Mouse (Mus musculus) granulocyte monocyte progenitor cell, adult 5-6 weeks (primary cell): Measurements from ENCODE around the gene Taf1b. TPM values are rescaled to one million over a fixed set of nuclear protein-coding genes. Genes with fewer than 3 reads are reported as not detected.
"Not testable (repeated sequence)": the region's sequence is repeated elsewhere in the genome, so short reads cannot be mapped to it uniquely, and the experiment has no call there.

Source experiments
- ATAC-seq: replicated peaks from 2 replicates; pipeline ENCODE4 v1.8.0; 2016; ENCODE audit warnings: mild to moderate bottlenecking, moderate TSS enrichment, inconsistent platforms; ENCODE audit not compliant: poor library complexity, severe bottlenecking
- total RNA-seq, 2 experiments: library from RNA; stranded (forward) in 1 of 2; stranded (reverse) in 1 of 2; fragments of 200-712, 200-1000 nt in 1 of 2; fragments of >200 nt in 1 of 2; fragmentation: Nextera tagmentation in 1 of 2; gene quantifications; 2 replicates each; pipeline ENCODE4 v1.2.3; 2014 to 2017

Taf1b gene
- total RNA-seq (2014; fragmentation: Nextera tagmentation) (21.4 and 28.4 TPM in 2 replicates), total RNA-seq (2017) (39.6 and 41.3 TPM in 2 replicates)

GRCm38 (mm10) chr12:24498150-24498840 lies at the start of gene Taf1b:
Taf1b (plus strand) TSS chr12:24498359.
- ATAC-seq: peak; percentile 94

- no peak for ATAC-seq
Measured at GRCm38 (mm10) chr12:24460406-24460805, 37.8 kb upstream of the Taf1b start.

- ATAC-seq: peak; percentile 95
Measured at GRCm38 (mm10) chr12:24462121-24462520, 36.0 kb upstream of the Taf1b start.

GRCm38 (mm10) chr12:24463490-24463889 lies 34.7 kb upstream of the Taf1b start:
- not testable (repeated sequence) for ATAC-seq

- no peak for ATAC-seq
Measured at GRCm38 (mm10) chr12:24468966-24469365, 29.2 kb upstream of the Taf1b start.

- peak; percentile 89 for ATAC-seq
Measured at GRCm38 (mm10) chr12:24470943-24471342, 27.2 kb upstream of the Taf1b start.

GRCm38 (mm10) chr12:24473221-24473620 lies 24.9 kb upstream of the Taf1b start:
- no peak for ATAC-seq

DNA sequence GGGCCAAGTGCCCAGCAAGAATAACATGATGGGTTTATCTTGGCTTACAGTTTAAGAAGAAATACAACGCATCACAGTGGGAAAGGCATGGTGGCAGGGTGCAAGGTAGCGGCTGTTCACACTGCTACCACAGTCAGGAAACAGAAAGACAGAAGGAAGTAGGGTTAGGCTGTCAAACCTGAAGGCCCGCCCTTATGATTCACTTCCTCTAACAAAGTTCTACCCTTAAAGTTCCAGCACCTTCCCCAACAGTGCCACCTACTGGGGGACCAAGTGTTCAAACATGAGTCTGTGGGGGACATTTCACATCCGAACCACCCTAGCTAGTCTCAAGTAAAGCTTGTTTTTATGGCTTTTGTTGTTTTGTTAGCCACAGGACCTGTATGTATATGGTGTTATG lies 13.2 kb upstream of the Taf1b start:
- peak; percentile 59; the same call in 1 of the 2 replicates for ATAC-seq

GRCm38 (mm10) chr12:24486882-24487281 lies 11.3 kb upstream of the Taf1b start:
- ATAC-seq: peak; percentile 59; the same call in 1 of the 2 replicates

DNA sequence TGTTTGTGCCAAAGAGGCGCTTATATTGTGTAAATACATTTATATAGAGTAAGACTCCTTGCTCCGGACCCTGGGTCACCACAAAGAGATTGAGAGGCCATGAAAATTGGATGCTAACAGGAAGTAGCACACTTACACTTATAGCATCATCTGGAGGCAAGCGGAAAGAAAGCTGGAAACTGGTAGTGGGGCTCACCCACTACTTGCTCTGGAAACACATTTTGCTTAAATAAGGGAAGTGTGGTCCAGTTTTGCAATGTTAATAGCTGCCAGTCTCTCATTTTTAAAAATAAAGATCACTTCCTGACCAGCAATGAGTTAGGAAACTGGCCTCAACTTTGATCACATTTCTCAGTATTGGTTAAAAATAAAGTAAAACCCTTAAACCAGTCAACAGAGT lies 5.7 kb upstream of the Taf1b start:
- ATAC-seq: peak; percentile 94

DNA sequence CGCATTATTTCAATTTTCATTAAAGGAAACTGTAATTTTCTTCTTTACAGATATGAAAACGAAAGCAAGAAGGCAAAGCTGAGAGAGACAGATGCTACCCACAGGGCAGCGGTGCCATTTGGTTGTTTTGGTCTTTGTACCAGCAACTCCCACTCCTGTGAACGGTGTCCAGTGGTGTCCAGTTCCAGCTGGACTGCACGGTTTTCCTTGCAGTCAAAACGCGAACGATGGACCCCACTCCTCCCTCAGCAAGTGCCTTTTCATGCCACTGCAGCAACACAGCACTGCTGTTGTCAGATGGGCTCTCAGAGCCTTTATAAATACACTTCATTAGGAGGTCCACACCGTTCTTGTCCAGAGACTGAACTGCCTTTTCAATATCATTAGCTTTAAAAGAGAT lies 5.1 kb upstream of the Taf1b start:
- peak; percentile 36 for ATAC-seq

- peak; percentile 41 for ATAC-seq
Measured at GRCm38 (mm10) chr12:24493412-24493811, 4.7 kb upstream of the Taf1b start.

DNA sequence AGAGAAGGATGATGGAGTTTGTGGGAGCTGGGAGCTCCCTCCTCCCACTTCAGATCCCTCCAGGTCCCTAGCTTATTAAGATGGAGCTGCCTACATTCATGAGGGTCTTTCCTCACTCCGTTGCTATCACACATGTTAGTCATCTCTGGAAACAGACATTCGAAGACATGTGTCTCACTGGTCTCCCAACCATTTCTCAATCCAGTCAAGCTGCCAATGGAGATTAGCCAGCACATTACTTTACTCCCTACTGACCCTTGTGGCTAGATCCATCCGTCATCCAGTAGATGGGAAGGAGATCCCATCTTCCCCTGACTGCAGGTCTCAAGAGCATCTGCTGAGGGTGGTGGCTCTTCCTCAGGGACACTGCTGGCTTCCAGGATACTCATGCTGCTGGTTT lies 3.4 kb upstream of the Taf1b start:
- not testable (repeated sequence) for ATAC-seq

GRCm38 (mm10) chr12:24498841-24499485 lies 804 bp downstream of the Taf1b start:
- not testable (repeated sequence) for ATAC-seq

DNA sequence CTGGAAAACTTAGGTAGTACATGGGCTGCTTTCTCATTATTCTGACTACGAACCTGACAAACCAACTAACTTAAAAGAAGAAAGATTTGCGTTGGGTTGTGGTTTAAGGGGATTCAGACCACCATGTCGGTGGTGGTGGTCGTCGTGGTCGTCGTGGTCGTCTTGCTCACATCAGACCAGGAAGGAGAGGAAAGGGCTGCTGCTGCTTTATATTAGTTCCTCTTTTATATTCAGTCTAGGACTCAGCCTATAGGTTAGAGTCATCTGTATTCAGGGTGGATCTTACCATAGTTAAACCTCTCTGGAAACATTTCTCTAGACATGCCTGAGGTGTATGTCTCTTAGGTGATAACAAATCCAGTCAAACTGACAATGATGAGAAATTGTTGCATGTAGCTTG lies 19.0 kb downstream of the Taf1b start:
- ATAC-seq: peak; percentile 72

DNA sequence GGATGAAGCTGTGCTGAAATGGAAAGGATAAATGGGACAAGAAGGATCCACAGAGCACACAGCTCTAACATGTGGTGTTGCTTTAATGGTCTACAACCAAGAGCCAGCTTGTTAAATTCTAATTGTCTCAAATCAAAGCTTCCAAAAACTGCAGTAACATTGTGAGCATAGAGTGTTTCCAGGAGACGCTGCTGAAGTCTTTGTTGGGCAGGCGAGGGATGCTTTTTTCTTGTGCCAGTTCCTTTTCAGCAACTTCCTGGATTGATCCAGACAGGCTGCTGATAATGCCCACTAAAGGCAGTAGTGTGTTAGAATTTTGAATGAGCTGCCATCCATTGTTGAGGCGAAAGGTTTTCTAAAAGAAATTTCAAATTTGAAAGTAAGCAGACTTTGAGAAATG lies 22.9 kb downstream of the Taf1b start:
- no peak for ATAC-seq

GRCm38 (mm10) chr12:24525065-24525464 lies 26.9 kb downstream of the Taf1b start:
- ATAC-seq: not testable (repeated sequence)

GRCm38 (mm10) chr12:24536390-24536789 lies 38.2 kb downstream of the Taf1b start:
- ATAC-seq: peak; percentile 65

DNA sequence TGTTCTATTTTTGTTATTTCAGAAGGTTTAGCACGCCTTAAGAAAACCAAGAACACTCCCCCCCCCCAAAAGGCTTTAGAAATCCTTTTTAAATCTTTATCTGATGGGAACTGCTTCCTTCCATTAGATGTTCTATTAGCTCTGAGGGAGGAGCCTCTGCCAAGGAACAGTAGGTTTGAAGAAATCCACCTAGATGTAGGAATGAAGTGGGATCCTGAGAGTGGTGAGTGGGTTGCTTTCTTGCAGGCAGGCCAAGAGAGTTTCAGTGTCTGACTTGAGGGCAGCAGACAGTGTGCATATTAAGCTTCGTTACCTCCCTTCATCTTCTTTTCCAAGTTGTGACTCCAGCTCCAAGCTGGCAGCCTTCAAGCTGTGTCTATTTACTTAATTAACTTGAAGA lies 39.0 kb downstream of the Taf1b start:
- no peak for ATAC-seq

GRCm38 (mm10) chr12:24537965-24538364 lies 39.8 kb downstream of the Taf1b start:
- no peak for ATAC-seq

GRCm38 (mm10) chr12:24541426-24542154 lies 43.4 kb downstream of the Taf1b start:
- ATAC-seq: peak; percentile 62
